Comparison of ENCODE assay signal across 14 mouse cellular contexts in the genomic region with DNA sequence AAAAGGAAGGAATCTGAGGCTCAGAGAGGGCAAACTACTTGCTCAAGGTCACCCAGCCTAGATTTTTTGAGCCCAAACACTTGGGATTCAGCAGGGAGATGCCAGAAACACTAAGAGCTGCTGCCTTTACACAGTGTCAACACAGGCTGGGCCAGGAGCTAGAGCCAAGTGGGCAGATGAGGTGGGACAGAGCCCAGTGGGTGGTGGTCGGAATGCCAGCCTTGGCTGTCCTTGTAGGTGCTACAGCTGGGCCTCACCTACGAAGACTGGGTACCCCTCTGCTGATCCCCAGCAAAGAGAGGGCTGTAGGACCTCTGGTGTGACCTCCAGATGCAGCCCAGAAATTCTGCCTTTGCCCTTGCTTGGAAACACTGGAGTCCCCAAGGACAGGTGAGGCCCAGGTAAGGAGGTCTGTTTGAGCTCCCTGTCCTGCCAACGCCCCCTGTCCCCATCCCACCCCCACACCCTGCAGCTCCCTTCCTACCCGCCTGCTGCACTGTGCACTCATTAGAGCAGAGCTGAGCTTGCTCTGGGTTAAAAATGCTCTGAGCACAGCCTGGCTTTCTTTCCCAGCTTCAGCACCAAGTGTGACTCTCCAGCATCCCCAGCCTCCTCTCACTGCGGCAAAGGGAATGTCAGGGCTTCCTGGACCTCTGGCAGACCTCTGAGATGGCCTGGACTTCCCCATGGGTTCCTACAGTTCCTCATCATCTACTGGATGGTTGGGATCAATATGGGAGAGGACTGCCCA.
DNase-seq lines count a peak whose midpoint lies in the region; ATAC-seq and TF ChIP-seq lines count a peak whose summit lies in the region.
"Had no signal": no experiment of that assay in that cellular context is flagged by ENCODE, and none has a peak within 500 bp of the region (broad histone marks: within the 10 kb centered on the region; RNA-seq: fewer than 3 reads in every experiment).

No protein-coding gene starts in this region.

- no peak for DNase-seq in testis, postnatal 14 days (ENCODE audit: low spot score)
- no peak for DNase-seq in spleen, postnatal 36 days (ENCODE audit: low spot score in 2 of 2)
- no peak for DNase-seq in retina, embryonic 14.5 days (ENCODE audit: low spot score)
- no peak for DNase-seq in thymus, postnatal 4 days
- DNase-seq: adrenal gland, postnatal 14 days; cerebellum, adult 11-12 months; gastrocnemius, postnatal 14 days; heart, postnatal 10 days; kidney, adult 9 months; thymus, postnatal 25 days had no signal

- no peak for TF ChIP-seq CTCF in testis, adult 2 months (IDR thresholded peaks at IDR 0.05; ENCODE audit: control insufficient read depth, insufficient read depth, insufficient replicate concordance, low read depth, low read length)

- H3K36me3 ChIP-seq in heart, embryonic 12.5 days = no peaks in the 10 kb centered on the region
- H3K36me3 ChIP-seq in heart, embryonic 11.5 days (ENCODE audit: control insufficient read depth, insufficient read depth, low read length) = no peaks in the 10 kb centered on the region
- H3K36me3 ChIP-seq in testis, adult 2 months (ENCODE audit: control insufficient read depth, insufficient read depth, low read length) = no peaks in the 10 kb centered on the region
- no peaks in the 10 kb centered on the region for H3K36me3 ChIP-seq in limb, embryonic 13.5 days

- no peak for ATAC-seq in heart, embryonic 12.5 days (ENCODE audit: insufficient number of reproducible peaks, low FRiP score)
- no peak for ATAC-seq in heart, embryonic 11.5 days (replicated peaks; ENCODE audit: insufficient number of reproducible peaks, low FRiP score, low TSS enrichment)
- ATAC-seq in limb, embryonic 13.5 days (ENCODE audit: low FRiP score, low read depth) = no peak

- H3K4me3 ChIP-seq in heart, embryonic 12.5 days = no peak overlapping the region
- no peak overlapping the region for H3K4me3 ChIP-seq in heart, embryonic 11.5 days (ENCODE audit: low read depth, low read length)
- H3K4me3 ChIP-seq in testis, adult 2 months (ENCODE audit: control insufficient read depth, low read depth, low read length) = no peak overlapping the region
- H3K4me3 ChIP-seq in limb, embryonic 13.5 days = no peak overlapping the region

- no peak overlapping the region for H3K4me2 ChIP-seq in heart, embryonic 12.5 days
- H3K4me2 ChIP-seq in heart, embryonic 11.5 days = no peak overlapping the region
- H3K4me2 ChIP-seq in limb, embryonic 13.5 days (replicated peaks) = no peak overlapping the region

- peaks cover 47% of the 10 kb centered on the region for H3K4me1 ChIP-seq in heart, embryonic 12.5 days (replicated peaks)
- peaks cover 31% of the 10 kb centered on the region for H3K4me1 ChIP-seq in heart, embryonic 11.5 days (ENCODE audit: control insufficient read depth, insufficient read depth, low read length)
- peaks cover 6% of the 10 kb centered on the region for H3K4me1 ChIP-seq in testis, adult 2 months (ENCODE audit: control insufficient read depth, insufficient read depth, low read length)
- peaks cover 25% of the 10 kb centered on the region for H3K4me1 ChIP-seq in limb, embryonic 13.5 days

- 74% methylated on average over 5 of the region's 5 CpGs for WGBS in heart, embryonic 12.5 days
- 57% methylated on average over 5 of the region's 5 CpGs for WGBS in heart, embryonic 11.5 days (ENCODE audit: insufficient replicate concordance)
- WGBS in limb, embryonic 13.5 days = 69% methylated on average over 5 of the region's 5 CpGs

- H3K9ac ChIP-seq in heart, embryonic 12.5 days = peak overlapping the region; percentile 32; the same call in 1 of the 2 replicates
- H3K9ac ChIP-seq in heart, embryonic 11.5 days (ENCODE audit: low read depth, low read length) = no peak overlapping the region
- no peak overlapping the region for H3K9ac ChIP-seq in limb, embryonic 13.5 days

- no peaks in the 10 kb centered on the region for H3K27me3 ChIP-seq in heart, embryonic 12.5 days (replicated peaks)
- H3K27me3 ChIP-seq in heart, embryonic 11.5 days (ENCODE audit: control insufficient read depth, insufficient read depth, low read length) = no peaks in the 10 kb centered on the region
- no peaks in the 10 kb centered on the region for H3K27me3 ChIP-seq in testis, adult 2 months (ENCODE audit: control insufficient read depth, insufficient read depth, low read length)
- H3K27me3 ChIP-seq in limb, embryonic 13.5 days = 0 out of 2 replicates have a peak, but pooled peaks cover 4% of the 10 kb centered on the region

- no peak for TF ChIP-seq POLR2A in testis, adult 2 months (IDR thresholded peaks at IDR 0.05; ENCODE audit: control insufficient read depth, low read depth, low read length)

- H3K9me3 ChIP-seq in heart, embryonic 12.5 days (replicated peaks) = no peaks in the 10 kb centered on the region
- no peaks in the 10 kb centered on the region for H3K9me3 ChIP-seq in heart, embryonic 11.5 days (replicated peaks; ENCODE audit: control insufficient read depth, low read length)
- H3K9me3 ChIP-seq in limb, embryonic 13.5 days = 0 out of 2 replicates have a peak, but pooled peaks cover 3% of the 10 kb centered on the region

- no peak overlapping the region for H3K27ac ChIP-seq in heart, embryonic 12.5 days (ENCODE audit: poor library complexity, severe bottlenecking)
- no peak overlapping the region for H3K27ac ChIP-seq in heart, embryonic 11.5 days (ENCODE audit: low read depth, low read length)
- peak overlapping the region; percentile 23; the same call in 1 of the 2 replicates for H3K27ac ChIP-seq in testis, adult 2 months (ENCODE audit: control insufficient read depth, insufficient read depth, low read depth, low read length)
- H3K27ac ChIP-seq in limb, embryonic 13.5 days = peak overlapping the region; percentile 10; the same call in 1 of the 2 replicates

Comparison
In these comparisons a context has a peak if more than half of its experiments do, and no peak if none do; other contexts are left out.
1. H3K27ac ChIP-seq: peak in testis, adult 2 months (single experiment) and limb, embryonic 13.5 days (single experiment); none in heart, embryonic 12.5 days (single experiment) and heart, embryonic 11.5 days (single experiment).